Mouse (Mus musculus) right cerebral cortex, postnatal 14 days (tissue): ENCODE measurements around the gene Serinc5.

Source experiments
- DNase-seq: peaks from one replicate; pipeline ENCODE4 v3.0.0; 2022

Serinc5 gene

DNA sequence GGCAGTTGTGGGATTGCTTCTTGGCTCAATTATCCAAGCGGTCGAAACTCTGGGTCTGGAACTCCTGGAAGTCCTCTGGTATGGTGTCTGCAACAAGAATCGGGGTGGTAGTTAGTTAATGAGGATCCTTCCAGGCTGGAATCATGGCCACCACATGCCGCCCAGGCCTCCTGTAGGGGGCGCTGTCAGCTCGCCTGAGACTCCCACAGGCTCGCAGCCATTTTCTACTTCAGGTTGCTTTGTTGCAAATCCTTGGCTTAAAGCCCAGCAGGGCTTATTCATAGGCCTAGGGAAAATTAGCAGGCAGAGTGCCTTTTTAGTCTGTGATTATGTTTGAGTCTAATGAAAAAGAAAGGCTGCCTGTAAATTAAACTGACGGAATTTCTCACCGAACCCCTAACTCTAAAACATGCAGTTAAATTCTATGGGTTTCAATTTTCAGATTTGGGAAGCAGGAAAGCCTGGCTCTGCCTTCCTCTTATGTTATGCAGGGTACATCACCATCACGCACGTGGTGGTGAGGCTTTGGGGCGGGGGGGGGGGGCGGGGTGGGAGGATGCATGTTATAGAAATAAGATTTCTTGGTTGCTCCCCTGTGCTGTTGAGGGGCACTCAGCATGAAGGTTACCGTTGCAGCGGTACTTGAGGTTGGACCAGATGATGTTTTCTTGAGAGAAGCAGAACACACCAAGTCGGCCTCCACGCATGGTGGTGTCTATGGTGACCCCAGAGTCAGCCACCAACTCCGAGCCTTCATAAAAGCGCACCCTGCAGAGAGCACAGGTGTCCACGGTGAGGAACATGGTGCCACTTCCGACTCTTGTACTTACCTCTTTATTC, 141.1 kb downstream of the Serinc5 start:
- peak; percentile 93 for DNase-seq

- no peak for DNase-seq
These were observed 142.8 kb downstream of the Serinc5 start for GRCm38 (mm10) chr13:92753676-92754075.

GRCm38 (mm10) chr13:92755036-92755435, 144.1 kb downstream of the Serinc5 start:
- DNase-seq: no peak

- no peak for DNase-seq
These were observed 147.2 kb downstream of the Serinc5 start for GRCm38 (mm10) chr13:92757972-92758585.

GRCm38 (mm10) chr13:92759096-92759495, 148.2 kb downstream of the Serinc5 start:
- no peak for DNase-seq

DNA sequence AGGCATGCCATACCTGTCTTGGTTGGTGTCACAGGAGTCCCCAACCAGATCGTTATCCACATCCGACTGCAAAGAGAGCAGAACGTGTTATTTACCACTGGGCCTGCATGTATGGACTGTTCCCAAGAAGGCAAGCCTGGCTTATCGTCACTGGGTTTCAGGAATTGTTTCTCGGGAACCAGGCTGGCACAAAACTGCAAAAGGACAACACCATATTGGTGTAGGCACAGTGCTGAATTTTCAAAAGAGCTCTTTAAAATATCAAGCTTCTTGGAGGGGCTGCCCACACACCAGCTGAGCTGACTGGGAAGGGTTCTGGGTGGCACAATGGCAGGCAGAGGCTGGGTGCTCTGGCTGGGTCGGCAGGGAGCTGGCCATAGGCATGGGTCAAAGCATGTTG, 149.6 kb downstream of the Serinc5 start:
- no peak for DNase-seq
